Mouse (Mus musculus) yolk sac, embryonic 10.5 days (tissue): ENCODE results near the gene Dlgap4.

Source experiments
- DNase-seq: peaks from one replicate; pipeline ENCODE4 v3.0.0-alpha.2; 2017; ENCODE audit warnings: low spot score

The Dlgap4 gene

GRCm38 (mm10) chr2:156620874-156621273 lies 7.4 kb downstream of the Dlgap4 start:
- DNase-seq: no peak

DNA sequence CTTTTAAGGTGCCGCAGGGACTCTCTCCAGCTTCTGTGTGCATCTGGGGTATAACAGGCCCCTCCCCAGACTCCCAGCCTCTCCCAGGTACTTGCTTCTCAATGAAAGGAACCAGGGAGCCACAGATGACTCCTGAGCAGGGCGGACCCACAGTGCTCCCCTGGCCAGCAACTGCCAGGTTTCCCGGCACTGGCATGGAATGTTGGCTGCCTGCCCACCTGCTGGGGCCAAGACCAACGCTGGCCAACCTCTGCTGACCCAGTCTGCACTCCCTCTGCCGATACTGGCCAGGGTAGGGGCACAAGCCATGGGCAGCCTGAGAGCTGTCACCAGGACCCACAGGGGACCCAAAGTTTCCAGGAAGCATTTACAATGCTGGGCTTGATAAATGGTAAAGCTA lies 7.9 kb downstream of the Dlgap4 start:
- no peak for DNase-seq

- DNase-seq: no peak
Measured at GRCm38 (mm10) chr2:156622192-156622591, 8.7 kb downstream of the Dlgap4 start.

DNA sequence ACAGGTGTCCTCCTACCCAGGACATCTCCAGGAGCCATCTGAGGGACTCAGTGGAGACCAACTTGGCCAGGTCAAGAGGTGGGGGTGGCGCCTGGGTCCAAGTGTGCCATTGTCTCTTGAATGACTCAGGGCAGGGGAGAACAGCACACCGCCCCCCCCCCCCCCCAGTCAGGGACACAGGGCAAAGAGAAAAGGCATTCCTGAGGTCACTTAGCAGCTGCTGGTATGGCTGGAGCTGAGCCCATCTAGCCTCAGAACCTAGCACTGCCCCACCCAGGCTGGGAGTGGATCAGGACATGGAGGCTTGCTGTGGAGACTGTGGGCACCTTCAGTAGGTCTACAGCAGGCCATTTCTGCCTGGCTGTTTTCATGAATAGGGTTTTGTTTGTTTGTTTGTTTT lies 9.7 kb downstream of the Dlgap4 start:
- no peak for DNase-seq

DNA sequence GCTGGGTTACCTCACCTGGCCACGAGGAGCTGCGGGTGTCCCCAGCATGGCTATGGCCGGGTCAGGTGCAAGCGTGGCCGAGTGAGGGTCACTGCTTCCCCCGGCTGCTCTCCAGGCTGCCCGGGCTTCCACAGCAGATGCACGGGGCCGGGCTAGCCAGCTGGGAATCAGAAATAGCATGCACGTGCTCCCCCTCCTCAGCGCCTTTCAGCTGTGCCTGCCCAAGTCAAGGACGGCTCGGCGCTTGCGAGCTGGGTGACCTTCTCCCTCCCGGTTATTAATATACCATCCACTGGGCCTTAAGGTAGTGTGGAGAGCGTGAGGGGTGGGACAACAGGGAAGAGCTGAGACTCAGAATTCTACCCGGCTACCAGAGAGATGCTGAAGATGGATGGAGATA lies 11.8 kb downstream of the Dlgap4 start:
- no peak for DNase-seq

DNA sequence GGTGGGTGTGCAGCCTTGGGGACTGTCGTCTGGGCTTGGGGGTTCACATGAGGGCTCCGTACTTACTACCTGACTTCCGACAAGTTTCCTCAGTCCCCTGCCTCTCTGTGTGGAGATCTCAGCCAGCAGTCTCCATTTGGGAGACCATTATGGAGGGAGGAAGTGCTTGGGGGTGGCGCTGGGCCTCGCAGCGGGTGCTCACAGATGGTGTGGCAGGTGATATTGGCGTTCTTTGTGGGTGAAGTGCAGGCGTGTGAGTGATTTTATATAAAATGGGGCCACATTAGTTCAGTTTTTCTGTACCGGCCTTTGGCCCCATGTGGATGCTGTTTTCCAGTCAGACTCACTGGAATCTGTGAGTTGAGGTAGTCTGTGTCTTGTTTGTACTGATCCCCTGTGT lies 12.6 kb downstream of the Dlgap4 start:
- no peak for DNase-seq

GRCm38 (mm10) chr2:156626544-156626943 lies 13.0 kb downstream of the Dlgap4 start:
- no peak for DNase-seq

DNA sequence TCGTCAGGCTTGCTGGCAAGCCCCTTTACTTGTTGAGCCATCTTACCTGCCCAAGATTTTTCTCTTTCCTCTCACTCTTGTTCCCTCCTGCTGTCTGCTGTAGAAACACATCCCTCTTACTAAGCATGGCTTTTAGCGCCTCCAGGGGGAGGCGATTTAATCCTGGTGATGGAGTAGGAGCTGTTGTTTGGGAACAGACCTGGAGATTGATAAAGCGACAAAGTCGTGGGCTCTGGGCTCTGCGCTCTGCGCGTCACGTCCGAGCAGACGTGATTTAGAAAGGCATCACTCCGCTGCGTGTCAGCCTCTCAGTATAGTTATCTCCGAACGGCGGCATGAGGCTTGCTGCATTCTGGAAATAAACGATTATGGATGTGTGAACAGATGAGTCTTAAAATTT lies 14.4 kb downstream of the Dlgap4 start:
- DNase-seq: no peak

DNA sequence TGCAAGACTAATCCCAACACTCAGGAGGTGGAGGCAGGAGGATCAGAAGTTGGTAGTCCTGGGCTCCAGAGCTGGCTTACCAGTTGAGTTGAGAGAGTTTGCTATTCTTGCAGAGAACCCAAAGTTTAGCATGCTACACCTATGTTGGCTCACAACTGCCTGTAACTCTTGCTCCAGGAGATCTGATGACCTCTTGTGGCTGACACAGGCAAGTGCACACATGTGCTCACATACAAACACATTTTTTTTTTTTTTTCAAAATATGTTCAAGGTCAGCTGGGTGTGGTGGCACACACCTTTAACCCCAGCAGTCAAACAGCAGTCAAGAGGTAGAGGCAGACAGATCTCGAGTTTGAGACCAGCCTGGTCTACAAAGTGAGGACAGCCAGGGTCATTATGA lies 16.8 kb downstream of the Dlgap4 start:
- DNase-seq: no peak

- DNase-seq: no peak
Measured at GRCm38 (mm10) chr2:156632721-156633120, 19.2 kb downstream of the Dlgap4 start.

- no peak for DNase-seq
Measured at GRCm38 (mm10) chr2:156635091-156635490, 21.6 kb downstream of the Dlgap4 start.

GRCm38 (mm10) chr2:156641141-156641540 lies 27.6 kb downstream of the Dlgap4 start:
- no peak for DNase-seq

DNA sequence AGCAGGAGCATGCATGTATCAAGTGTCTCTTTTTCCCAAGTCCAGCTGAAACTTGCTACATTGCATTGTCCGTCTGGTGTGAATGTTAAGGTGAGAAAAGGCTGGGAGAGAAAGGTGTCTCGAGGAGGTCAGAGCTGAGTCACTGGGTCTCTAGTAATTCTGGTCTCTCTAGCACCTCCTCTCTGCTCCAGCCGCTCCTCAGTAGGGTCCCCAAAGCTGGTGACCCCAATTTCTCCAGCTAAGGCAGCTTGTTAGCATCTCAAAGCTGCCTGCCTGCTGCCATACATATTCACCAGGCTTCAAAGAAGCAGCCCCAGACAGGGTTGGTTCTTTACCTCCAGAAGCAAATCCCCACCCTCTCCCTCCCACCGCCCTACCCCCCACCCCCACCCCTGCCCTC lies 29.4 kb downstream of the Dlgap4 start:
- DNase-seq: no peak

DNA sequence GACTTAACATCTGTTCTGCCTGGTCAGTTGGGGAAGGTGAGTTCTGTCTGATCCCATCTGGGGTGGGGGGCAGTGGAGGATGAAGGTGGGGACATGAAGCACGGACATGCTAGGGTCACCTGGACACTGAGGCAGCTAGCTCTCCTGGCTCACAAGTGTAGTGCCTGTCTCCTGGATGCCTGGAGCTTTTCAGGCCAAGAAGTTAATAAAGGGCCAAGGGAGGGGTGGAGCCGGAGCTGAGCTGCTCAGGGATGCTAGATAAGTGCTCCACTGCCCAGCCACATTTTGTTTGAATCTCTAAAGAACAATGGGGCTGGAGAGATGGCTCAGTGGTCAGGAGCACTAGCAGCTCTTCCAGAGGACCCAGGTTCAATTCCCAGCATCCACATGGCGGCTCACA lies 29.9 kb downstream of the Dlgap4 start:
- no peak for DNase-seq

DNA sequence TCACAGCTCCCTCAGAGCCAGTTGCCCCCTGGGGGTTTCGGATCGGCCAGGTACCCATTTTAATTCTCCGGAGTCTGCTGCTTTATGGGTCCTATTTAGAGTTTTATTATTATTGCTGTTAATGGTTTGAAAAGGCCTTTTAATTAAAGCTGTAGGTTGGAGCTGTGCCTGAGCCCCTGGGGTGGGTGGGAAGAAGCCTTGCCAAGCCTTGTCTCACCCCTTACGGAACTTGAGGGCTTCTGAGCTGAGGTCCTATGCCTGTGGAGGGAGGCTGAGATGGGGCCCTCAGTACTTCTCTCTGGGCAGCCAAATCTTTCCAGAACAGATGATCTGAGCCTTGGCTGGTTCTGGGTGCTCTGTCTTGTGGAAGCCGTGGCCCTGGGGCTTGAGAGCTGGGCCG lies 31.6 kb downstream of the Dlgap4 start:
- DNase-seq: no peak

DNA sequence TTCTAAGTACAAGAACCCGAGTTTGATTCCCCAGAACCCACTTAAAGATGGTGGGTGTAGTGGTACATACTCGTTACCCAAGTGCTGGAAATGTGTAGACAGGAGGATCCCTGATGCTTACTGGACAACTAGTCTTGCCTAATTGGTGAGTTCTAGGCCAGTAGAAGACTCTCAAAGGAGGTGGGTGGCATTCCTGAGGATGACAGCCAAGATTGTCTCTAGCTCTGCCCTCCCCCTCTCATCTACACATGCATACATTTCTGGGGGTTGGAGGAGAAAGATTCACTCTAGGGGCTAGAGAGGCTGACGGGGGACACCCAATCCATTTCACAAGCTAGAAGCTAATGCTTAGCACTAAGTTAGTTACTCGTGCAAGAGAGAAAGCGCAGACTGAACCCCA lies 33.4 kb downstream of the Dlgap4 start:
- DNase-seq: no peak

DNA sequence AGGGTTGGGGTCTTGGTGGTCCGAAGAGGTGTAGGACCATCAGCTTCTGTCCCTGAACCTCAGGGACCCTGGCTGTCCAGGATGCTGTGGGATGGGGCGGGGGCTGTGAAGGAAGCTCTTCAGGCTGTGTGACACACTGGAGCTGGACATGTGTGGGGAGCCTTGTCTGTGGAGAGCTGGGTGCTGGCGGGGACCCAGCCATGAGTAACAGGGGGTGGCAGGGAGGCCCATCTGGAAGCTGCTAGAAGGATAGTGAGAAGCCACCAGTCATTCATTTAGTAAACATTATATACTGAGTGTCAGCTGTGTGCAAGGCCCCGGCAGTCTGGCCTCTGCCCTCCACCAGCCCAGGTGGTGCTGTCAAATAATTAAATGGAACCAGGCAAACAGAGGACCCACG lies 34.5 kb downstream of the Dlgap4 start:
- no peak for DNase-seq

DNA sequence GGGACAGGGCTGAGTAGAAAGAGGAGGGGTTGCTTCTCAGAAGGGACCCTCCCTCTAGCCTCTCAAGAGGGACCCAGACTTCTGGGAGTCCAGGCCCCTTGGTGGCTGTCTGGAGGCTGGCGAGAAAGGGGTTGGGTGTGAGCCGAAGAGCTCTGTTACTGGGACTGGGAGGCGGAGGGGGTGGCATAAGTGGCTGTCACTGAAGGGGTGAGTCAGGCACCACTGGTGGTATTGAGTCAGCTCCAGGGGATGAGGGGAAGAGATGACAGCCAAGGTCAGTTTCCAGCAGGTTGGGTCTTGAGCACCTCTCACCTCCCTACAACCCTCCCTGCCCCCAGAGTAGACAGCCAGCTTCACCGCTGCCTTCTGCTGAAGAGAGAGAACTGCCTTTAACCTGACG lies 35.9 kb downstream of the Dlgap4 start:
- DNase-seq: no peak

GRCm38 (mm10) chr2:156651019-156651418 lies 37.5 kb downstream of the Dlgap4 start:
- no peak for DNase-seq

- peak; percentile 66 for DNase-seq
Measured at GRCm38 (mm10) chr2:156652841-156653240, 39.3 kb downstream of the Dlgap4 start.

- DNase-seq: no peak
Measured at GRCm38 (mm10) chr2:156654148-156654547, 40.6 kb downstream of the Dlgap4 start.

DNA sequence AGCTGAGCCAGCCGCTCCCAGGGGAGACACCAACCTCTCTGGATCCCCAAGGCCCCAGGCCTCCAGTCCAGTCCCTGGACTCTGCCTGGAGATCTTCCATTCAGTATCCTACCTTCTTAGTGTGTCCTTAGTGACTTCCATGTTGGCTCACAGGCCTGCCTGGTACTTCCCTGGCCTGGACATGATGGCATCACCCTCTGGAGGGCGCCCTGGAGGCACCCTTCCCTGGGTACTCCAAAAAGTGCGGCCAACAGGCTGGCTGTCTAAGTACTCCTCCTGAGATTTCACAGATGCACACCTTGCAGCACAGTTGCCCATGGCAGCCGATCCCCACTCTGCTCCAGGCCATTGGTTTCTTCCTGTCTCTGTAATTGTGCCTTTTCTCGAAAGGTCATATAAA lies 42.1 kb downstream of the Dlgap4 start:
- no peak for DNase-seq

GRCm38 (mm10) chr2:156657522-156657921 lies 44.0 kb downstream of the Dlgap4 start:
- DNase-seq: no peak

DNA sequence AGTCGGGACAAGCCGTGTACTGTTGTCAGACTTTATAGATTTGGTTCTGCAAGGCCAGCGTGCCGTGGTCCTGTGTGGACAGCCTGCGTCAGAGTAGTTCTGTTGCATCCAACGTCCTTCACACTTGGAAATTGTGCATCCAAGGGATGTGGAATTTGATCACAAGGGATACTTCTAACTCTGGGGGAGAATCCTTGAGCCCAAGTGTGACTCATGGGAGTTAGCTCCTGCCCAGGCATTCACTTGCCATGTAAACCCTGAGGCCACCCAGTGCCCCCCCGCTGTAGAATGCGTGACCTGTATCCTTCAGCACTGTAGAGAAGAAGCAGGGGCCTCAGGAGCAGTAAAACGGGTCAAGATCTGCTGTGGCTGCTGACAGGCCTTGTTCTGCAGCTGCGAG lies 44.7 kb downstream of the Dlgap4 start:
- no peak for DNase-seq

DNA sequence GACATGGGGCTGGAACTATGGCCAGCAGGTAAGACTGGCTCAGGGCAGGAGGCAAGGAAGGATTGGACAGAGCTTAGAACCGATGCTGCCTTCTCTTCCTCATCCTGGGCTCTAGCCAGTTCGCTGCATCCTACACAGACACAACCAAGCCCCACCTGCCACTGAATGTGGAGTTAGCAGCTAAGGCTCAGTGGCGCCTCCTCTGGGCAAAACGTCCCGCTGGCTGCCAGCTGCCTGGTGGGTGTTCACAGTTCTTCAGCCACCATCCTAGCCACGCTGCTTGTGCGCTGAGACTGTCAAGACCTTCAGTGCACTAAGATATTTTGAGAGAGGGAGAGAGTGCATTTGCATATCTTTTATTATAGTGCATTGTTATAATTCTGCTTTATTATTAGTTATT lies 45.2 kb downstream of the Dlgap4 start:
- no peak for DNase-seq
